Mouse (Mus musculus) limb, embryonic 10.5 days (tissue): ENCODE measurements at regions not wholly inside any gene's neighbourhood (a gene's known extent, or its start where the extent isn't known, plus 50 kb on each side); places are given as distances from the start of the nearest gene placed in this dataset.

Source experiments
- DNase-seq: peaks from one replicate; pipeline ENCODE4 v3.0.0-alpha.2; 2017; ENCODE audit warnings: low spot score
- H3K27ac ChIP-seq: fragments of 300-500 bp; sonication (generic); 2 replicates; pipeline ENCODE4 v1.5.1; 2016; ENCODE audit warnings: mild to moderate bottlenecking
- H3K27me3 ChIP-seq: fragments of 300-500 bp; sonication (generic); 2 replicates; pipeline ENCODE4 v1.6.1; 2016; ENCODE audit warnings: low read depth, mild to moderate bottlenecking; ENCODE audit not compliant: poor library complexity, severe bottlenecking
- H3K36me3 ChIP-seq: fragments of 300-500 bp; sonication (generic); 2 replicates; pipeline ENCODE4 v1.6.1; 2016; ENCODE audit warnings: mild to moderate bottlenecking, moderate library complexity
- H3K4me1 ChIP-seq: fragments of 300-500 bp; sonication (generic); 2 replicates; pipeline ENCODE4 v1.6.1; 2016
- H3K4me3 ChIP-seq: fragments of 300-500 bp; sonication (generic); 2 replicates; pipeline ENCODE4 v1.5.1; 2016; ENCODE audit warnings: mild to moderate bottlenecking, moderate library complexity
- H3K9me3 ChIP-seq: fragments of 300-500 bp; sonication (generic); replicated peaks from 2 replicates; pipeline ENCODE4 v1.6.1; 2016; ENCODE audit warnings: mild to moderate bottlenecking
- WGBS: fragments of 180-500 bp; shearing (Covaris S2); methylation state at CpG from one replicate; pipeline ENCODE4 v1.1.7; 2016; 5-methylcytosine and 5-hydroxymethylcytosine counted together

DNA sequence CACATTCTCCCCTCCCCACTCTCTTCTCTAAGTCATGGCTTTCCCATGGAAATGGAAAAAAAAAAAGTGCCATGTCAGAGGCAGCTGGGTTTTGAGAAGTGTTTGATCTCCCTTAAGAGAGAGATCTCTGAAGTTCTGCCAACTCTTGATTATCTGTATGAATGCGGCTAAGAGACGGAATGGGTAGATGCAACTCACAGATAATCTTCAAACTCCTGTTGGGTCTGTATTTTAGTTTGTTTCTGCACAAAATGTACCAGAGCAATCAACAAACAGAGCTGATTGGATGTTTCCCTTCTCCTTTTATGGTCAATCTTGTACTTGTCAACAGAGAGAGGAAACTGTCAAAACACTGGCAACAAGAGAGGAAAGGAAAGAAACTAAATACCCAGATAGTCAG, 55.9 kb upstream of the Lmo4 start:
- Histone ChIP-seq H3K27me3 (no peaks in the 10 kb centered on the region), H3K4me3 (no peak overlapping the region), H3K9me3 (no peaks in the 10 kb centered on the region), H3K27ac (no peak overlapping the region), H3K4me1 (peaks cover 4% of the 10 kb centered on the region; the same call in 1 of the 2 replicates), H3K36me3 (no peaks in the 10 kb centered on the region)
- 95% methylated on average over 2 of the region's 2 CpGs for WGBS
- no peak for DNase-seq

DNA sequence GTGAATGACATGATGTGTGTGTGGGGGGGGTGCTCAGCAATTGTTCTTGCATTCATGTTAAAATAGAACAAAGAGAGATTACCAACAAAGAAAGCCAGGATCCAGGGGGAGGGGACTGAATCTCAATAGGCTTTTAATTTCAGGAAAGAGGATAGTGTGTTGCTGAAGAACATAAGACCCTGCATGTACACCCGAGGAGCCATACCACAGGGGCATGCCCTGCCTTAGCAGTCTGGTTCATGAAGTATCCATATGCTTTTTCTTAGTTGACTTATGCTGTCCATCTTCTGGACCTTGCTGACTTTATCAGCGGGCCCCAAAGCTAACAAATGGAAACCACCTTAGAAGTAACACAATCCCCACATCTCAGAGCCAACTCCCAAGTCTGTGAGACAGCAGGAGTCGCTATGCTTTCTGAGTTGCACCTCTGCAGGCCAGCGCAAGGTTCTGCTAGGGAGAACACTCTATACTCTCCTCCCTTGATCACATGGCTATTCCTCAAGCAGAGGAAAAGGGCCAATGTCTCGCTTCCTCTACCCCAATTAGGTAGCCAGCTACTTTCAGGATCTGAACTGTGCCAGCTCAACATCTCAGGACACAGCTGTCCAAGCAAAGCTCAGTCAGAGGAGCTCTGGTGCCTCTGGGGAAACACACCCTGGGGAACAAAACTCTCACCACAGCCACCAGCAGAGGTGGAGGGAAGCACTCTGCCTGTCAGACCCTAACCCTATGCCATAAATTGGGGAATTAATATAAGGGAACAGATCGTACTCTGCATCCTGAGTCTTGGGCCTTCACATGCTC, 52.9 kb upstream of the Lmo4 start:
- no peak for DNase-seq
- Histone ChIP-seq H3K4me3 (no peak overlapping the region), H3K36me3 (no peaks in the 10 kb centered on the region), H3K27me3 (no peaks in the 10 kb centered on the region), H3K9me3 (no peaks in the 10 kb centered on the region), H3K27ac (no peak overlapping the region), H3K4me1 (peaks cover 7% of the 10 kb centered on the region; the same call in 1 of the 2 replicates)
- 73% methylated on average over 6 of the region's 6 CpGs for WGBS

DNA sequence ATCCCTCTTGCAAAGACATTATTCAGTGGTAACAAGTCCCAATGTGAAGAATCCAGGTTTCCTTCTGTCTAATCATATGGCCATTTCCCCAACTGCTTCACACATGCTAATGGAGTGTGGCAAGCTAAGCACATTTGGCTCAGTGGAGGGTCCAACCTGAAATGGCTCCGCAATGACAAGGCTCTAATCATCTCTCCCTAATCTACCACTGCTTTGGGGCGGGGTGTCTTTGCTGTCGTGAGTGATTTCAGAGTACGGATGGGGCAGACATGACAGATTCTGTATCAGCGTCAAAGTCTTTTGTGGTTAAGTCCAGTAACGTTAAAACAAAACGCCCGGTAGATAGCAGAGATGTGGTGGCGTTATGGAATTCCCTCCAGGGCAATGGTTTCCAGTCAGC, 52.2 kb upstream of the Lmo4 start:
- Histone ChIP-seq H3K4me1 (peaks cover 7% of the 10 kb centered on the region; the same call in 1 of the 2 replicates), H3K36me3 (no peaks in the 10 kb centered on the region), H3K27me3 (no peaks in the 10 kb centered on the region), H3K4me3 (no peak overlapping the region), H3K9me3 (no peaks in the 10 kb centered on the region), H3K27ac (no peak overlapping the region)
- no peak for DNase-seq
- WGBS = 89% methylated on average over 9 of the region's 9 CpGs

DNA sequence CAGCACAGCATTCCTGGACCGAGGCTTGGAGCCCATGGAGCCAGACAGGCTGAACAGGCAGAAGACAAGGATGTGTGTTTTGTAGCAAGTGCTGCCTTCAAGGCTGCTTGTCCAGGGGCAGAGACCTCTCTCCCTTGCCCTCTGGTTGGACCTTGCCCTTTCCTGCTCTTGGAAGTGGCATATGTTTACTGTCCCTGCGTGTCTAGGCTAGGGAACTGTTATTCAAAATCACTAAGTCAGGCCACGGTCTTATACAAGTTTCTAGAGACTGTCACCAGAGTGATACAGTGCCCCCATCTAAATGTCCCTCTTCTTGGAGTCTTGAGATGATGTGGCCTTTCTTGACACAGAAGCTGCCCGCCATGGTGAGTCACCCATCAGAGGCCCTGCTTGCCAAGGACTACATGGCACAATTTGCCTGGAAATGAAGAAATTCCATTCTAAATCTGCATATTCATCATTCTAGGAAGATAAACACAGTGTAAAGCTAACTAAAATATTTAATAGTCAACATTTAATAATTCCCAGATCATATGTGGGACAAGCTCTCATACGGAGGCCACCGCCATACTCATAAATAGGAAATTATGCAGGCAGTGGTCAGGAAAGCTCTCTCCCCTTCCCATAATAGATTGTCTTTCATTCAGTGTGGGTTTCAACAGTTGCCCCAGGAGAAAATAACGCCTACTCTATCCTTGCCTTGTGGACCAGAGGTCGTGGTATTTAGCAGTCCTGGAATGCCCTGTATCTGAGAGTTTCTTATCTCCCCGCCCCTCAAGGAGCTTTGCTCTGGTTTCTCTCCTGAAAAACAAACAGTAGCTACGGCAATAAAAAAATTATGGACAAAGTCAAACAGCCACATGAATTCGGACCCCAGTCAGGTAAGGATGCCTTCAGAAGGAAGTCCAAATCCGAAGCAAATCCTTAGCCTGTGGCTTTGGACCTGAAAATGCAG, 50.9 kb upstream of the Lmo4 start:
- 85% methylated on average over 12 of the region's 12 CpGs for WGBS
- H3K27ac ChIP-seq = no peak overlapping the region
- no peaks in the 10 kb centered on the region for H3K27me3 ChIP-seq
- peaks cover 7% of the 10 kb centered on the region; the same call in 1 of the 2 replicates for H3K4me1 ChIP-seq
- no peaks in the 10 kb centered on the region for H3K36me3 ChIP-seq
- H3K9me3 ChIP-seq = no peaks in the 10 kb centered on the region
- DNase-seq = no peak
- no peak overlapping the region for H3K4me3 ChIP-seq
